Mouse (Mus musculus): Measurements from ENCODE around the gene Chmp5. TPM values are rescaled to one million over a fixed set of nuclear protein-coding genes. Genes with fewer than 3 reads are reported as not detected.

Chmp5 gene
- total RNA-seq, 2 experiments from 2014 or later, result 31.7 to 74.8 TPM

DNA sequence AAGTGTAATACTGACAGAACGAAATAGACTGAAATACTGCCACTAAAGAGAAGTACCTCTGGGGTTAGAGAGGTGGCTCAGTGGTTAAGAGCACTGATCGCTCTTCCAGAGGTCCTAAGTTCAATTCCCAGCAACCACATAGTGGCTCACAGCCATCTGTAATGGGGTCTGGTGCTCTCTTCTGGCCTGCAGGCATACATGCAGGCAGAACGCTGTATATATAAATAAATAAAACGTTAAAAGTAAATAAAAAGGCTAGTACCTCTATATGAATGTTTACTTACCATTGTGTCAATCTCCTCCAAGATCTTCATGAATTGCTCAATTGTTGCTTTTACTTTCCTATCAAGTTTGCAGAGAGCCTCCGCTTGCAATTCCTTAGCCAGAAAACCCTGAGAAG, 9.4 kb upstream of the Chmp5 start:
- ATAC-seq (replicated peaks; ENCODE audit: low FRiP score, low TSS enrichment, poor library complexity, severe bottlenecking), result no peak

- ATAC-seq (replicated peaks; ENCODE audit: low FRiP score, low TSS enrichment, poor library complexity, severe bottlenecking), result no peak
These were observed 4.6 kb upstream of the Chmp5 start for GRCm38 (mm10) chr4:40943651-40944050.

- peak; percentile 10; the same call in 1 of the 2 replicates for ATAC-seq (replicated peaks; ENCODE audit: low FRiP score, low TSS enrichment, poor library complexity, severe bottlenecking)
These were observed 1.6 kb upstream of the Chmp5 start for GRCm38 (mm10) chr4:40946516-40947121.

- peak; percentile 29 for ATAC-seq (replicated peaks; ENCODE audit: low FRiP score, low TSS enrichment, poor library complexity, severe bottlenecking)
These were observed 545 bp upstream of the Chmp5 start for GRCm38 (mm10) chr4:40947565-40948159.

DNA sequence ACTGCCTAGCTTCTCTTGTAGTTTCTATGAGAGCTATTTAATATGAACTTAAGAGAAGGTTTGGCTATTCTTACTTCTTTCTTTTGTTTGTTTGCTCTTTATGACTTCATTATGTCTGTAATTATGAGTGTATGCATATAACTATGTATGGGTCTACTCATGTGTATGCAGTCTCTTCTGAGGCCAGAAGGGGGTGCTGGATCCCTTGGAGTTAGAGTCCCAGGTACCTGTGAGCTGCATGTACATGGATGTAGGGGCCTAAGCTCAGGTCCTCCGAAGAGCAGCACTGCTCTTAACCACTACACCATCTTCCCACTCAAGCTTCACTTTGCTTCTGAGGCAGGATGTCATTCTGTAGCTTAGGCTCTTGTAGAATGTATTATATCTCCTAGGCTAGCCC, 5.3 kb downstream of the Chmp5 start:
- ATAC-seq (replicated peaks; ENCODE audit: low FRiP score, low TSS enrichment, poor library complexity, severe bottlenecking), result peak; percentile 90

- ATAC-seq (replicated peaks; ENCODE audit: low FRiP score, low TSS enrichment, poor library complexity, severe bottlenecking), result 0 out of 2 replicates have a peak, but pooled peaks have one; percentile 65
These were observed 7.7 kb downstream of the Chmp5 start for GRCm38 (mm10) chr4:40955942-40956341.

DNA sequence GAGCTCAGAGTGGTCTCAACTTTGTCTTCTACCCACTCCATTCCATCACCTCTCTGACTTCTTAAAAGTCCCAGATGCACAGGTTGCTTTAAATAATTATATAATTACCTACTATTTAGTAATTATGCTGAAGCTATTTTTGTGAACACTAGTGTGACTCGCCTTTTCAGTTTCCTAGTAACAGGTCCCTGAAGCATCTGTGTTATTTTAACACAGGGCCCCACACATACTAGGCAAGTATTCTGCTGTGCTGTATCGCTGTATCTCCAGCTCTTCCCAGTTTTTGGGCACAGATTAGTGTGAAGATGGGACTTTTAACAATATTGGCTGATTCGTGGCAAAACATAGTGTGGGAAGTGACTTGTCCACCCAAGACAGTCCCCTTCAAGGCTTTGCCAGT, 15.3 kb downstream of the Chmp5 start:
- no peak for ATAC-seq (replicated peaks; ENCODE audit: low FRiP score, low TSS enrichment, poor library complexity, severe bottlenecking)

DNA sequence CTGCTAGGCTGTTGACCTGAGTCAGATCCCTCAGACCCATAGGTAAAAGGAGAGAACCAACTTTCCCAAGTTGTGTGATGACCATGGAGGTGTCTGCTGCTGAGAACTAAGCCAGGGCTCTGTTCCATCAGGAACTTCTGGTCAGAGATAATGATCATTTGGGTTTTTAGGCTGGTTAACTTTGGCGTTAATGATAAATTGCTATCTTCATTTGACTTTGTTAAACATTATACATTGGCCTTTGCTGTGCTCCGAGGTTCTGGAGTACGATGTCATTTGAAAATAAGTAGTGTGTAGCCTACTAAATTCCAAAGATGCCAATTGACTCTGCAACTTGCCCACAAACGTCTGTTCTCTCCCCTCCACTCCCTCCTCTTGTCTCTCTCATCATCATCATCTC, 21.0 kb downstream of the Chmp5 start:
- no peak for ATAC-seq (replicated peaks; ENCODE audit: low FRiP score, low TSS enrichment, poor library complexity, severe bottlenecking)

- 0 out of 2 replicates have a peak, but pooled peaks have one; percentile 1 for ATAC-seq (replicated peaks; ENCODE audit: low FRiP score, low TSS enrichment, poor library complexity, severe bottlenecking)
These were observed 21.8 kb downstream of the Chmp5 start for GRCm38 (mm10) chr4:40969781-40970591.

DNA sequence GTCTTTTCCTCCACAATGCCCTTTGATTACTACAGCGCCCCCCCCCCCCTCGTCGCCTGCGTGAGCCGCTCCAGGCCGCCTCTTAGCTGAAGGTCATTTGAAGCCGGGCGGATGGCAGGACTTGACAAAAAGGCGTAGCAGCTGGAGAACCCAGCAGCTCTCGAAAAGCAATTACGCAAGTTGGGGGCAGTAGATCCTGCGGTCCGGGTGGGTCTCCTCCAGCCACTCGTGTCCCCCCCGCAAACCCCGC, 22.3 kb downstream of the Chmp5 start:
- no peak for ATAC-seq (replicated peaks; ENCODE audit: low FRiP score, low TSS enrichment, poor library complexity, severe bottlenecking)

DNA sequence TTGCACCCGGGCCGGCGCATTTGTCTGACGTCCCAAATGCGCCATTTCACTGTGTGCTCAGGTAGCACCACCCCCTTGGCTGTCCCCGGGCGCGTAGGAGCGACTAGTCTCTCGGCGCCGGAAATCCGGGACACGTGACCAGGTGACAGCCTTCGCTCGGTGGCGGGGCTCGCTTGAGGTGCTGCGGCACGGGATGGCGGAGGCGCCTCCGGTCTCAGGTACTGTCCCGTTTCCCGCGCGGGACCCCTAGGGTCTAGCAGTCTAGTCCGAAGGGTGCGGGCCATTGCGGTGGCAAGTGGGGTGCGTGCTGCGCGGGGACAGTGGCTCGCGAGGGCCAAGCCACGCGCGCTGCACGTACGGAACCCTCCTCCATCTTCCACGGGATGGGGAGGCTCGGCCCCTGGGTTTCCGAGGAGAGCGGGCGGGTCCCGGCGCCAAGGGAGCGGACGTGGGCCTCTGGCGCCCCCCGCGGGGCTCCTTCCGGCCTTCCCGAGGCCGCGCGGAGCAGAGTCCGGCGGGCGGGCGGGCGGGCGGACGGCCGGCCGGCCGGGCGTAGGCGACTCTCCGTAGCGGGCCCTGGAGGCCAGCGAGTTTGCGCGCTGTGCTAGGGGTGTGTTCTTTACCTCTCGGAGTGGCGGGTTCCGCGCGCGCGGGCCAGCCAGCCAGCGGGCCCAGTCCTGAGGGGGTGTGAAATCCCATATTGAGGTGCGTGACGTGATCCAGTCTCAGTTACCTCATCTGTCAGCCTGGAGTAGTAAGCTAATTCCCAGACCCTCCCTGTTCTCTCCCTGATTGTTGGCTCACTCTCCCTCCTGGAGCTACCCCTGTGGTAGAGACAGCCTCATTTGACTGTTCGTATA, 22.9 kb downstream of the Chmp5 start, which contains the start of gene Nfx1:
TSS of gene Nfx1 (plus strand) at position 65 of the 860 bp plus-strand sequence.
- ATAC-seq (replicated peaks; ENCODE audit: low FRiP score, low TSS enrichment, poor library complexity, severe bottlenecking), result peak; percentile 89

GRCm38 (mm10) chr4:40971744-40972143, 23.5 kb downstream of the Chmp5 start:
- peak; percentile 48 for ATAC-seq (replicated peaks; ENCODE audit: low FRiP score, low TSS enrichment, poor library complexity, severe bottlenecking)

- ATAC-seq (replicated peaks; ENCODE audit: low FRiP score, low TSS enrichment, poor library complexity, severe bottlenecking), result no peak
These were observed 25.8 kb downstream of the Chmp5 start for GRCm38 (mm10) chr4:40974011-40974410.

GRCm38 (mm10) chr4:40975678-40976077, 27.5 kb downstream of the Chmp5 start:
- no peak for ATAC-seq (replicated peaks; ENCODE audit: low FRiP score, low TSS enrichment, poor library complexity, severe bottlenecking)

DNA sequence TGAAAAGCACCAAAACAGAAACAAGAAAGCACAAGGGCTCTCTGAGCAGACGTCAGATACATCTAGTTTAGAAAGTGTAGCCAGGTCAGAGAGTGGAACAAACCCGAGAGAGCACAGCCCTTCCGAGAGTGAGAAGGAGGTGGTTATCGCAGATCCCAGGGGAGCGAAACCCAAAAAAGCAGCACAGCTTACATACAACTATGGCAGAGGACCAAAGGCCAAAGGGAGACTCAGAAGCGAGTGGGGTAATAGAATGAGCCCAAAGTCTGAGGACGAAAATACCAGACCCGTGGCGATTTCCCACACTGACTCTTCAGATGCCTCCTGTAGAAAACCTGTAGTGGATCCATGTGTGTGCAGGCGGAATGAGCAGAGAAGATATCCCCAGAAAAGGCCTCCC, 28.4 kb downstream of the Chmp5 start:
- no peak for ATAC-seq (replicated peaks; ENCODE audit: low FRiP score, low TSS enrichment, poor library complexity, severe bottlenecking)

DNA sequence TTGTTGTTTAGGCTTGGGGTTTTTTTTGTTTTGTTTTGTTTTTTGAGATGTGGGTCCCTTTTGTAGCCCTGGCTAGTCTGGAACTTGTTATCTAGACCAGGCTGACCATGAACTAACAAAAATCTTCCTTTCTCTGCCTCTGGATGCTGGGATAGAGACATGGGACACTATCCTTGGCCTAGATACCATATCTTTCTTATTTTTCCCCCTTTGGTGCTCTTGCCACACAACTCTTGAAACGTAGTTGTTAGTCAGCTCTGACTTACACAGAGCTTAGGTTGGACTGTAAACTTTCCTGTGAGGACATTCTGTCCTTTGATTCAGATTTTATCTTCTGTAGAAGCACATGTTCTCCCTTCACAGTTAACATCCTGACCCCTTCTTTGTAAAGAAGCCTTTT, 31.2 kb downstream of the Chmp5 start:
- no peak for ATAC-seq (replicated peaks; ENCODE audit: low FRiP score, low TSS enrichment, poor library complexity, severe bottlenecking)

GRCm38 (mm10) chr4:40982486-40982885, 34.3 kb downstream of the Chmp5 start:
- ATAC-seq (replicated peaks; ENCODE audit: low FRiP score, low TSS enrichment, poor library complexity, severe bottlenecking), result 0 out of 2 replicates have a peak, but pooled peaks have one; percentile 37

DNA sequence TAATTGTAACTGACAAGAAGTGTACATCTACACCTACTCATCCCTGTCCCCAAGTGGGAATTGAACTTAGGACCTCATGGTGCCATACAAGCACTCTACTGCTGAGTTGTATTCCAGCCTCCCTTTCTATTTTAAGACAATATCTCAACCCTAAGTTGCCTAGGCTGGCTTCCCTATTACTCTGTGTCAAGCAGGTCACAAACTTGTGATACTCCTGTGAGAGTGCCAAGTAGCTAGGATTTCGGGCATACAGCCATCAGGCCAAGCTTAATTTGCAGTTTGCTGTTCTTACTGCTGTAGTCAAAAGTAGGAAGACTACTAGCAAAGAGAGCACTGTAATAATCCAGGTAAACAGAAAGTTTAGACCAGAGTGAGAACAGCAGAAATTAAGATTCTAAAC, 35.5 kb downstream of the Chmp5 start:
- no peak for ATAC-seq (replicated peaks; ENCODE audit: low FRiP score, low TSS enrichment, poor library complexity, severe bottlenecking)

DNA sequence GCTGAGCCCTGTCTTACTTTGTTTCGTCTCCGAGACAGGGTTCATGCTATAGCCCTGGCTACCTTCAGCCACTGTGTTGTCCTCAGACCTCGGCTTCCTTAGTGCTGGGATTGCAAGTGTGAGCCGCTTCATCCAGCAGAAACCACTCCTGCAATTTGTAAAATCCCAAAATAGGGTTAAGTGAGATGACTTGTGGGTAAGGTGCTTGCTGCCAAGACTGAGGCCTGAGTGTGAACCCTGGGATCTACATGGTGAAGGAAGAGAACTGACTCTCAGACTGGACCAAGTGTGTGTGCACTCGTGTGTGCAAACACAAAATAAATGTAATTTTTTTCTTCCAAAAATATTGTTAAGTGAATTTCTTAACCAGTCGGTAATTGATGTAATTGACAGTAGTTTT, 41.4 kb downstream of the Chmp5 start:
- ATAC-seq (replicated peaks; ENCODE audit: low FRiP score, low TSS enrichment, poor library complexity, severe bottlenecking), result no peak

- ATAC-seq (replicated peaks; ENCODE audit: low FRiP score, low TSS enrichment, poor library complexity, severe bottlenecking), result peak; percentile 50
These were observed 48.1 kb downstream of the Chmp5 start for GRCm38 (mm10) chr4:40996302-40996701.
